Mouse (Mus musculus): ENCODE results near the gene Zfp697. TPM values are rescaled to one million over a fixed set of nuclear protein-coding genes. Genes with fewer than 3 reads are reported as not detected.
A peak's percentile ranks its signal among the peaks of the same experiment; 100 is the strongest.

Zfp697 gene
- polyA plus RNA-seq, 1 experiment from 2014 or later = 8.8 TPM

GRCm38 (mm10) chr3:98348705-98349104 lies 33.6 kb upstream of the Zfp697 start:
- Histone ChIP-seq H3K4me3 (no peak overlapping the region), H3K9me3 (no peaks in the 10 kb centered on the region), H3K36me3 (no peaks in the 10 kb centered on the region), H3K27me3 (no peaks in the 10 kb centered on the region), H3K9ac (no peak overlapping the region), H3K4me1 (no peaks in the 10 kb centered on the region), H3K4me2 (replicated peaks) (no peak overlapping the region), H3K27ac (no peak overlapping the region)
- no peak for ATAC-seq (ENCODE audit: insufficient number of reproducible peaks, insufficient read depth, low FRiP score, low TSS enrichment)
- 29% methylated on average over 7 of the region's 8 CpGs for WGBS

GRCm38 (mm10) chr3:98353892-98354291 lies 28.4 kb upstream of the Zfp697 start:
- no peak overlapping the region for H3K4me2 ChIP-seq (replicated peaks)
- H3K9me3 ChIP-seq = no peaks in the 10 kb centered on the region
- H3K36me3 ChIP-seq = no peaks in the 10 kb centered on the region
- no peak overlapping the region for H3K27ac ChIP-seq
- WGBS = 28% methylated on average over 7 of the region's 7 CpGs
- ATAC-seq (ENCODE audit: insufficient number of reproducible peaks, insufficient read depth, low FRiP score, low TSS enrichment) = no peak
- peaks cover 4% of the 10 kb centered on the region; the same call in 1 of the 2 replicates for H3K4me1 ChIP-seq
- no peak overlapping the region for H3K4me3 ChIP-seq
- no peak overlapping the region for H3K9ac ChIP-seq
- no peaks in the 10 kb centered on the region for H3K27me3 ChIP-seq

- H3K9me3 ChIP-seq = no peaks in the 10 kb centered on the region
- H3K4me1 ChIP-seq = peaks cover 4% of the 10 kb centered on the region; the same call in 1 of the 2 replicates
- ATAC-seq (ENCODE audit: insufficient number of reproducible peaks, insufficient read depth, low FRiP score, low TSS enrichment) = no peak
- no peak overlapping the region for H3K4me2 ChIP-seq (replicated peaks)
- H3K27me3 ChIP-seq = no peaks in the 10 kb centered on the region
- no peaks in the 10 kb centered on the region for H3K36me3 ChIP-seq
- H3K27ac ChIP-seq = peak overlapping the region; percentile 23; the same call in 1 of the 2 replicates
- no peak overlapping the region for H3K4me3 ChIP-seq
- H3K9ac ChIP-seq = no peak overlapping the region
- 50% methylated on average over 10 of the region's 10 CpGs for WGBS
Observed at GRCm38 (mm10) chr3:98355344-98356025, 26.8 kb upstream of the Zfp697 start.

- no peak overlapping the region for H3K4me2 ChIP-seq (replicated peaks)
- H3K4me3 ChIP-seq = no peak overlapping the region
- peak; percentile 65 for ATAC-seq (ENCODE audit: insufficient number of reproducible peaks, insufficient read depth, low FRiP score, low TSS enrichment)
- H3K9ac ChIP-seq = no peak overlapping the region
- peaks cover 4% of the 10 kb centered on the region; the same call in 1 of the 2 replicates for H3K4me1 ChIP-seq
- no peaks in the 10 kb centered on the region for H3K9me3 ChIP-seq
- no peaks in the 10 kb centered on the region for H3K27me3 ChIP-seq
- 44% methylated on average over 6 of the region's 6 CpGs for WGBS
- no peak overlapping the region for H3K27ac ChIP-seq
- H3K36me3 ChIP-seq = no peaks in the 10 kb centered on the region
Observed at GRCm38 (mm10) chr3:98356026-98356365, 26.3 kb upstream of the Zfp697 start.

- H3K4me3 ChIP-seq = no peak overlapping the region
- no peaks in the 10 kb centered on the region for H3K27me3 ChIP-seq
- H3K36me3 ChIP-seq = no peaks in the 10 kb centered on the region
- H3K27ac ChIP-seq = no peak overlapping the region
- 68% methylated on average over 3 of the region's 3 CpGs for WGBS
- no peak overlapping the region for H3K9ac ChIP-seq
- H3K9me3 ChIP-seq = no peaks in the 10 kb centered on the region
- peaks cover 4% of the 10 kb centered on the region; the same call in 1 of the 2 replicates for H3K4me1 ChIP-seq
- no peak for ATAC-seq (ENCODE audit: insufficient number of reproducible peaks, insufficient read depth, low FRiP score, low TSS enrichment)
- no peak overlapping the region for H3K4me2 ChIP-seq (replicated peaks)
Observed at GRCm38 (mm10) chr3:98356632-98357370, 25.5 kb upstream of the Zfp697 start.

GRCm38 (mm10) chr3:98362753-98363152 lies 19.5 kb upstream of the Zfp697 start:
- Histone ChIP-seq H3K4me2 (replicated peaks) (no peak overlapping the region), H3K4me3 (no peak overlapping the region), H3K9me3 (no peaks in the 10 kb centered on the region), H3K9ac (no peak overlapping the region), H3K27ac (no peak overlapping the region), H3K36me3 (no peaks in the 10 kb centered on the region), H3K4me1 (no peaks in the 10 kb centered on the region), H3K27me3 (no peaks in the 10 kb centered on the region)
- no peak for ATAC-seq (ENCODE audit: insufficient number of reproducible peaks, insufficient read depth, low FRiP score, low TSS enrichment)
- 36% methylated on average over 2 of the region's 2 CpGs for WGBS

GRCm38 (mm10) chr3:98366086-98366485 lies 16.2 kb upstream of the Zfp697 start:
- H3K36me3 ChIP-seq = no peaks in the 10 kb centered on the region
- no peaks in the 10 kb centered on the region for H3K4me1 ChIP-seq
- ATAC-seq (ENCODE audit: insufficient number of reproducible peaks, insufficient read depth, low FRiP score, low TSS enrichment) = no peak
- WGBS = 87% methylated on average over 3 of the region's 3 CpGs
- H3K4me3 ChIP-seq = no peak overlapping the region
- H3K27ac ChIP-seq = no peak overlapping the region
- no peak overlapping the region for H3K9ac ChIP-seq
- H3K4me2 ChIP-seq (replicated peaks) = no peak overlapping the region
- no peaks in the 10 kb centered on the region for H3K9me3 ChIP-seq
- no peaks in the 10 kb centered on the region for H3K27me3 ChIP-seq

GRCm38 (mm10) chr3:98366823-98367222 lies 15.4 kb upstream of the Zfp697 start:
- Histone ChIP-seq H3K9ac (no peak overlapping the region), H3K27ac (no peak overlapping the region), H3K27me3 (no peaks in the 10 kb centered on the region), H3K9me3 (no peaks in the 10 kb centered on the region), H3K4me3 (no peak overlapping the region), H3K4me1 (no peaks in the 10 kb centered on the region), H3K4me2 (replicated peaks) (no peak overlapping the region), H3K36me3 (no peaks in the 10 kb centered on the region)
- 71% methylated on average over 4 of the region's 4 CpGs for WGBS
- ATAC-seq (ENCODE audit: insufficient number of reproducible peaks, insufficient read depth, low FRiP score, low TSS enrichment) = no peak

GRCm38 (mm10) chr3:98368283-98368682 lies 14.0 kb upstream of the Zfp697 start:
- Histone ChIP-seq H3K4me1 (no peaks in the 10 kb centered on the region), H3K27ac (no peak overlapping the region), H3K4me3 (no peak overlapping the region), H3K36me3 (no peaks in the 10 kb centered on the region), H3K27me3 (no peaks in the 10 kb centered on the region), H3K4me2 (replicated peaks) (no peak overlapping the region), H3K9me3 (no peaks in the 10 kb centered on the region), H3K9ac (no peak overlapping the region)
- WGBS = 71% methylated on average over 4 of the region's 4 CpGs
- ATAC-seq (ENCODE audit: insufficient number of reproducible peaks, insufficient read depth, low FRiP score, low TSS enrichment) = no peak

GRCm38 (mm10) chr3:98368776-98369175 lies 13.5 kb upstream of the Zfp697 start:
- no peak overlapping the region for H3K4me3 ChIP-seq
- H3K36me3 ChIP-seq = no peaks in the 10 kb centered on the region
- no peak for ATAC-seq (ENCODE audit: insufficient number of reproducible peaks, insufficient read depth, low FRiP score, low TSS enrichment)
- no peaks in the 10 kb centered on the region for H3K9me3 ChIP-seq
- H3K27me3 ChIP-seq = no peaks in the 10 kb centered on the region
- no peaks in the 10 kb centered on the region for H3K4me1 ChIP-seq
- 97% methylated on average over 2 of the region's 2 CpGs for WGBS
- H3K4me2 ChIP-seq (replicated peaks) = no peak overlapping the region
- H3K9ac ChIP-seq = no peak overlapping the region
- H3K27ac ChIP-seq = no peak overlapping the region

- 72% methylated on average over 3 of the region's 3 CpGs for WGBS
- Histone ChIP-seq H3K27ac (no peak overlapping the region), H3K9ac (no peak overlapping the region), H3K27me3 (no peaks in the 10 kb centered on the region), H3K36me3 (no peaks in the 10 kb centered on the region), H3K9me3 (no peaks in the 10 kb centered on the region), H3K4me1 (no peaks in the 10 kb centered on the region), H3K4me3 (no peak overlapping the region), H3K4me2 (replicated peaks) (no peak overlapping the region)
- no peak for ATAC-seq (ENCODE audit: insufficient number of reproducible peaks, insufficient read depth, low FRiP score, low TSS enrichment)
Observed at GRCm38 (mm10) chr3:98374062-98374719, 8.1 kb upstream of the Zfp697 start.

GRCm38 (mm10) chr3:98374980-98375379 lies 7.3 kb upstream of the Zfp697 start:
- Histone ChIP-seq H3K9ac (no peak overlapping the region), H3K27me3 (no peaks in the 10 kb centered on the region), H3K9me3 (no peaks in the 10 kb centered on the region), H3K27ac (no peak overlapping the region), H3K36me3 (no peaks in the 10 kb centered on the region), H3K4me1 (no peaks in the 10 kb centered on the region), H3K4me2 (replicated peaks) (no peak overlapping the region), H3K4me3 (no peak overlapping the region)
- 76% methylated on average over 5 of the region's 5 CpGs for WGBS
- no peak for ATAC-seq (ENCODE audit: insufficient number of reproducible peaks, insufficient read depth, low FRiP score, low TSS enrichment)

Data from embryonic facial prominence, embryonic 12.5 days (tissue).